ENCODE assay signal across 30 mouse cellular contexts in the genomic region with DNA sequence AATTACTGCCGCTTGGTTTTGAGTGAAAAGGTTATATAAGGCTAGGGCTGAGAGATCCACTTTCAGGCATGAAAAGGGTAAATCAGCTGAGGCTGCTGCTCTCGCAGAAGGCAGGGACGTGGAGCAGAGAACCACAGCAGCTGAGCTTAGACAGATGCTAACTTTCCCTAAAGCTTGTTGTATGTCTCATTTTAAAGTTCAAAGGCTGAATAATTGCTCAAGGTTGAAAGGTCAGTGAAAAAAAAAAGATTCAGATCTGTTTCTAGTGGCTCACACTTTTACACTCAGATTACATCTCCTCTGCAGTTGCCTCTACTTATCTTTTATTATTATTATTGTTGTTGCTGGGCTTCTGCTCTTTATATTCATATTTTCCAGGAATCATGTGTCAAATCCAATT. TPM values are rescaled to one million over a fixed set of nuclear protein-coding genes. Genes with fewer than 3 reads are reported as not detected.
A peak's percentile ranks its signal among the peaks of the same experiment; 100 is the strongest.
DNase-seq lines count a peak whose midpoint lies in the region; ATAC-seq and TF ChIP-seq lines count a peak whose summit lies in the region.
"Had no signal": no experiment of that assay in that cellular context is flagged by ENCODE, and none has a peak within 500 bp of the region (broad histone marks: within the 10 kb centered on the region; RNA-seq: fewer than 3 reads in every experiment).

No protein-coding gene starts in this region.

- peak overlapping the region; percentile 25 for H3K27ac ChIP-seq in liver, adult 2 months (replicated peaks; ENCODE audit: insufficient read depth, low read depth, low read length)
- H3K27ac ChIP-seq in liver, embryonic 11.5 days (ENCODE audit: low read depth, low read length) = no peak overlapping the region
- no peak overlapping the region for H3K27ac ChIP-seq in embryonic facial prominence, embryonic 10.5 days (replicated peaks)
- H3K27ac ChIP-seq in thymus, adult 2 months (ENCODE audit: control insufficient read depth, insufficient read depth, low read length) = no peak overlapping the region
- no peak overlapping the region for H3K27ac ChIP-seq in heart, embryonic 10.5 days
- H3K27ac ChIP-seq: embryonic facial prominence, embryonic 12.5 days; forebrain, embryonic 10.5 days; forebrain, embryonic 15.5 days; gastrocnemius, adult 2 months; heart, embryonic 15.5 days; hindbrain, embryonic 12.5 days; hindbrain, postnatal 0 days; liver, embryonic 12.5 days; midbrain, embryonic 13.5 days; neural tube, embryonic 13.5 days had no signal

- TF ChIP-seq CTCF in liver, adult 2 months (IDR thresholded peaks at IDR 0.05; ENCODE audit: low read depth, low read length) = no peak
- no peak for TF ChIP-seq CTCF in thymus, adult 2 months (IDR thresholded peaks at IDR 0.05; ENCODE audit: borderline replicate concordance, control insufficient read depth, extremely low read depth, insufficient read depth, low read length, poor library complexity)

- no peak overlapping the region for H3K4me3 ChIP-seq in liver, adult 2 months (ENCODE audit: insufficient read depth, low read depth, low read length)
- H3K4me3 ChIP-seq in liver, embryonic 11.5 days (ENCODE audit: low read depth, low read length) = no peak overlapping the region
- H3K4me3 ChIP-seq in embryonic facial prominence, embryonic 10.5 days = no peak overlapping the region
- H3K4me3 ChIP-seq in thymus, adult 2 months (ENCODE audit: control insufficient read depth, insufficient read depth, low read length) = no peak overlapping the region
- H3K4me3 ChIP-seq in heart, embryonic 10.5 days = no peak overlapping the region
- H3K4me3 ChIP-seq: embryonic facial prominence, embryonic 12.5 days; forebrain, embryonic 10.5 days; forebrain, embryonic 15.5 days; gastrocnemius, adult 2 months; heart, embryonic 15.5 days; hindbrain, embryonic 12.5 days; liver, embryonic 12.5 days; megakaryocyte, embryonic 14.5 days; midbrain, embryonic 13.5 days; neural tube, embryonic 13.5 days had no signal

- H3K36me3 ChIP-seq in liver, adult 2 months (ENCODE audit: control insufficient read depth, insufficient read depth, low read length) = peaks cover 32% of the 10 kb centered on the region
- no peaks in the 10 kb centered on the region for H3K36me3 ChIP-seq in liver, embryonic 11.5 days (ENCODE audit: control insufficient read depth, insufficient read depth, low read length)
- H3K36me3 ChIP-seq in embryonic facial prominence, embryonic 10.5 days (replicated peaks) = no peaks in the 10 kb centered on the region
- H3K36me3 ChIP-seq in thymus, adult 2 months (ENCODE audit: control insufficient read depth, insufficient read depth, low read length) = peaks cover 3% of the 10 kb centered on the region; the same call in 1 of the 2 replicates
- no peaks in the 10 kb centered on the region for H3K36me3 ChIP-seq in heart, embryonic 10.5 days
- H3K36me3 ChIP-seq: embryonic facial prominence, embryonic 12.5 days; forebrain, embryonic 10.5 days; forebrain, embryonic 15.5 days; heart, embryonic 15.5 days; hindbrain, embryonic 12.5 days; liver, embryonic 12.5 days; midbrain, embryonic 13.5 days; neural tube, embryonic 13.5 days had no signal

- H3K9me3 ChIP-seq in liver, embryonic 11.5 days (ENCODE audit: control insufficient read depth, low read length) = no peaks in the 10 kb centered on the region
- H3K9me3 ChIP-seq in embryonic facial prominence, embryonic 10.5 days = no peaks in the 10 kb centered on the region
- H3K9me3 ChIP-seq in heart, embryonic 10.5 days = no peaks in the 10 kb centered on the region
- H3K9me3 ChIP-seq: embryonic facial prominence, embryonic 12.5 days; forebrain, embryonic 10.5 days; forebrain, embryonic 15.5 days; heart, embryonic 15.5 days; hindbrain, embryonic 12.5 days; liver, embryonic 12.5 days; megakaryocyte, embryonic 14.5 days; midbrain, embryonic 13.5 days; neural tube, embryonic 13.5 days had no signal

- WGBS in liver, adult 2 months = 37% methylated on average over 3 of the region's 3 CpGs
- WGBS in liver, embryonic 11.5 days = 65% methylated on average over 3 of the region's 3 CpGs
- 23% methylated on average over 3 of the region's 3 CpGs for WGBS in embryonic facial prominence, embryonic 10.5 days
- 76% methylated on average over 3 of the region's 3 CpGs for WGBS in thymus, adult 2 months
- WGBS in heart, embryonic 10.5 days = 60% methylated on average over 3 of the region's 3 CpGs

- peak; percentile 72 for DNase-seq in liver, adult 2 months (ENCODE audit: extremely low read depth, low read depth, low spot score)
- no peak for DNase-seq in liver, embryonic 11.5 days (ENCODE audit: low spot score)
- peak; percentile 30 for DNase-seq in embryonic facial prominence, embryonic 10.5 days (ENCODE audit: low spot score)
- DNase-seq in mesoderm, embryonic 11.5 days (ENCODE audit: low read depth, low spot score) = peak; percentile 18
- no peak for DNase-seq in thymus, adult 2 months
- DNase-seq in heart, embryonic 10.5 days (ENCODE audit: low spot score) = no peak
- DNase-seq: adrenal gland, postnatal 25 days; B cell, adult 2 months; cerebellum, adult 8-10 months; cerebellum, postnatal 25 days; gastrocnemius, adult 2 months; heart, postnatal 36 days; kidney, postnatal 25 days; left cerebral cortex, postnatal 4 days; liver, postnatal 0 days; lung, postnatal 36 days had no signal

- H3K4me1 ChIP-seq in liver, adult 2 months (ENCODE audit: control insufficient read depth, insufficient read depth, low read length) = peaks cover 16% of the 10 kb centered on the region; the same call in 1 of the 2 replicates
- H3K4me1 ChIP-seq in liver, embryonic 11.5 days (replicated peaks; ENCODE audit: control insufficient read depth, insufficient read depth, low read length) = no peaks in the 10 kb centered on the region
- H3K4me1 ChIP-seq in embryonic facial prominence, embryonic 10.5 days = peaks cover 35% of the 10 kb centered on the region
- peaks cover 2% of the 10 kb centered on the region; the same call in 1 of the 2 replicates for H3K4me1 ChIP-seq in thymus, adult 2 months (replicated peaks; ENCODE audit: control insufficient read depth, insufficient read depth, low read length)
- H3K4me1 ChIP-seq in heart, embryonic 10.5 days = peaks cover 4% of the 10 kb centered on the region; the same call in 1 of the 2 replicates
- H3K4me1 ChIP-seq: forebrain, embryonic 15.5 days; heart, embryonic 15.5 days; hindbrain, embryonic 12.5 days; liver, embryonic 12.5 days; megakaryocyte, embryonic 14.5 days; midbrain, embryonic 13.5 days; neural tube, embryonic 13.5 days had no signal

- no peak for ATAC-seq in liver, embryonic 11.5 days (replicated peaks; ENCODE audit: low FRiP score)
- peak; percentile 30 for ATAC-seq in activated CD4-positive, CD25-positive, alpha-beta regulatory T cell, adult 4 months
- no peak for ATAC-seq in megakaryocyte, adult 5-6 weeks (ENCODE audit: poor library complexity, severe bottlenecking)
- ATAC-seq: forebrain, embryonic 15.5 days; hindbrain, postnatal 0 days; intestine, postnatal 0 days; liver, embryonic 12.5 days; liver, postnatal 0 days; midbrain, embryonic 13.5 days had no signal

- no peak overlapping the region for H3K4me2 ChIP-seq in liver, embryonic 11.5 days
- H3K4me2 ChIP-seq: embryonic facial prominence, embryonic 12.5 days; forebrain, embryonic 15.5 days; heart, embryonic 15.5 days; hindbrain, embryonic 12.5 days; liver, embryonic 12.5 days; midbrain, embryonic 13.5 days; neural tube, embryonic 13.5 days had no signal

- no peak overlapping the region for H3K9ac ChIP-seq in liver, adult 2 months (ENCODE audit: low read depth, low read length)
- H3K9ac ChIP-seq in liver, embryonic 11.5 days (ENCODE audit: low read depth, low read length) = no peak overlapping the region
- H3K9ac ChIP-seq: embryonic facial prominence, embryonic 12.5 days; forebrain, embryonic 15.5 days; heart, embryonic 15.5 days; hindbrain, embryonic 12.5 days; liver, embryonic 12.5 days; liver, postnatal 0 days; midbrain, embryonic 13.5 days; neural tube, embryonic 13.5 days had no signal

- TF ChIP-seq POLR2A in liver, adult 2 months (IDR thresholded peaks at IDR 0.05; ENCODE audit: extremely low read depth, insufficient read depth, low read length) = no peak
- TF ChIP-seq POLR2A in thymus, adult 2 months (IDR thresholded peaks at IDR 0.05; ENCODE audit: control insufficient read depth, extremely low read depth, insufficient read depth, low read length, poor library complexity) = no peak

- no peaks in the 10 kb centered on the region for H3K27me3 ChIP-seq in liver, adult 2 months (ENCODE audit: control insufficient read depth, insufficient read depth, low read length)
- H3K27me3 ChIP-seq in liver, embryonic 11.5 days (replicated peaks; ENCODE audit: control insufficient read depth, insufficient read depth, low read length) = no peaks in the 10 kb centered on the region
- no peaks in the 10 kb centered on the region for H3K27me3 ChIP-seq in embryonic facial prominence, embryonic 10.5 days (replicated peaks; ENCODE audit: low read depth, poor library complexity, severe bottlenecking)
- no peaks in the 10 kb centered on the region for H3K27me3 ChIP-seq in thymus, adult 2 months (ENCODE audit: control insufficient read depth, insufficient read depth, low read length)
- no peaks in the 10 kb centered on the region for H3K27me3 ChIP-seq in heart, embryonic 10.5 days (ENCODE audit: insufficient read depth, poor library complexity, severe bottlenecking)
- H3K27me3 ChIP-seq: embryonic facial prominence, embryonic 12.5 days; forebrain, embryonic 15.5 days; heart, embryonic 15.5 days; hindbrain, embryonic 12.5 days; liver, embryonic 12.5 days; megakaryocyte, embryonic 14.5 days; midbrain, embryonic 13.5 days; neural tube, embryonic 13.5 days had no signal

- no peaks in the 10 kb centered on the region for H3K79me2 ChIP-seq in liver, adult 2 months (ENCODE audit: control insufficient read depth, insufficient read depth, low read length)

RNA-seq across cellular contexts. Expression of a gene that starts 18.0 kb away (rescaled TPM):
- 1.7 and 2.0 TPM in 2 replicates for total RNA-seq in liver, adult 2 months (2014; rRNA removed)
- polyA plus RNA-seq in liver, adult 2 months (2012; rRNA removed) = 1.6 and 2.4 TPM in 2 replicates
- 0.15 and 0.48 TPM in 2 replicates for polyA plus RNA-seq in liver, embryonic 11.5 days (2014; fragmentation: Nextera tagmentation; extraction: Ambion mirVana)
- 10 to 100 TPM; 17.1 to 18.9 TPM for polyA plus RNA-seq in activated CD4-positive, CD25-positive, alpha-beta regulatory T cell, adult 4 months (2017; shearing (Covaris generic))
- 0.31 and 0.66 TPM in 2 replicates for polyA plus RNA-seq in embryonic facial prominence, embryonic 10.5 days (2016; fragmentation: Nextera tagmentation; extraction: Ambion mirVana)
- 27.2 and 27.8 TPM in 2 replicates for polyA plus RNA-seq in thymus, adult 2 months (2012; rRNA removed)
- total RNA-seq in megakaryocyte, adult 5-6 weeks (2015) = 2.2 and 3.4 TPM in 2 replicates
- total RNA-seq in megakaryocyte, adult 5-6 weeks (2017) = 2.5 and 6.5 TPM in 2 replicates
- 1.7 and 2.4 TPM in 2 replicates for polyA plus RNA-seq in heart, embryonic 10.5 days (2016; fragmentation: Nextera tagmentation; extraction: Ambion mirVana)

RNA-seq across cellular contexts. Expression of a gene that starts 24.0 kb away (rescaled TPM):
- total RNA-seq in liver, adult 2 months (2014; rRNA removed) = 0.65 and 0.67 TPM in 2 replicates
- polyA plus RNA-seq in liver, adult 2 months (2012; rRNA removed) = 0.21 and 0.88 TPM in 2 replicates
- polyA plus RNA-seq in liver, embryonic 11.5 days (2014; fragmentation: Nextera tagmentation; extraction: Ambion mirVana) = 8.5 and 9.2 TPM in 2 replicates
- 100 to 1,000 TPM; 269 to 282 TPM for polyA plus RNA-seq in activated CD4-positive, CD25-positive, alpha-beta regulatory T cell, adult 4 months (2017; shearing (Covaris generic))
- 0.71 and 0.88 TPM in 2 replicates for polyA plus RNA-seq in embryonic facial prominence, embryonic 10.5 days (2016; fragmentation: Nextera tagmentation; extraction: Ambion mirVana)
- 128 and 142 TPM in 2 replicates for polyA plus RNA-seq in thymus, adult 2 months (2012; rRNA removed)
- 86.6 and 94.4 TPM in 2 replicates for total RNA-seq in megakaryocyte, adult 5-6 weeks (2015)
- total RNA-seq in megakaryocyte, adult 5-6 weeks (2017) = 141 and 142 TPM in 2 replicates
- 1.6 and 1.9 TPM in 2 replicates for polyA plus RNA-seq in heart, embryonic 10.5 days (2016; fragmentation: Nextera tagmentation; extraction: Ambion mirVana)

RNA-seq across cellular contexts. Expression of a gene that starts 38.3 kb away (rescaled TPM):
- 807 and 1,077 TPM in 2 replicates for total RNA-seq in liver, adult 2 months (2014; rRNA removed)
- polyA plus RNA-seq in liver, adult 2 months (2012; rRNA removed) = 826 and 1,028 TPM in 2 replicates
- polyA plus RNA-seq in liver, embryonic 11.5 days (2014; fragmentation: Nextera tagmentation; extraction: Ambion mirVana) = 1.1 and 1.8 TPM in 2 replicates
- 100 to 1,000 TPM; 194 to 217 TPM for polyA plus RNA-seq in activated CD4-positive, CD25-positive, alpha-beta regulatory T cell, adult 4 months (2017; shearing (Covaris generic))
- polyA plus RNA-seq in embryonic facial prominence, embryonic 10.5 days (2016; fragmentation: Nextera tagmentation; extraction: Ambion mirVana) = 0.41 TPM in 1 of 2 replicates, not detected in the other
- polyA plus RNA-seq in thymus, adult 2 months (2012; rRNA removed) = 43.1 and 59.6 TPM in 2 replicates
- total RNA-seq in megakaryocyte, adult 5-6 weeks (2015) = 77.6 and 78.5 TPM in 2 replicates
- total RNA-seq in megakaryocyte, adult 5-6 weeks (2017) = 36.9 and 44.9 TPM in 2 replicates
- 1.0 and 2.2 TPM in 2 replicates for polyA plus RNA-seq in heart, embryonic 10.5 days (2016; fragmentation: Nextera tagmentation; extraction: Ambion mirVana)
- total RNA-seq: MEL had no signal
- polyA plus RNA-seq: midbrain, embryonic 13.5 days; neural tube, embryonic 13.5 days had no signal

RNA-seq across cellular contexts. Expression of a gene that starts 47.5 kb away (rescaled TPM):
- 78.0 and 106 TPM in 2 replicates for total RNA-seq in liver, adult 2 months (2014; rRNA removed)
- polyA plus RNA-seq in liver, adult 2 months (2012; rRNA removed) = 179 and 444 TPM in 2 replicates
- polyA plus RNA-seq in liver, embryonic 11.5 days (2014; fragmentation: Nextera tagmentation; extraction: Ambion mirVana) = 33.2 and 33.3 TPM in 2 replicates
- polyA plus RNA-seq in activated CD4-positive, CD25-positive, alpha-beta regulatory T cell, adult 4 months (2017; shearing (Covaris generic)) = under 1 TPM; 0.61 to 0.78 TPM
- polyA plus RNA-seq in embryonic facial prominence, embryonic 10.5 days (2016; fragmentation: Nextera tagmentation; extraction: Ambion mirVana) = 7.0 and 7.7 TPM in 2 replicates
- polyA plus RNA-seq in thymus, adult 2 months (2012; rRNA removed) = 51.0 and 61.6 TPM in 2 replicates
- total RNA-seq in megakaryocyte, adult 5-6 weeks (2015) = 31.0 and 35.4 TPM in 2 replicates
- 40.3 and 46.3 TPM in 2 replicates for total RNA-seq in megakaryocyte, adult 5-6 weeks (2017)
- 36.1 and 44.0 TPM in 2 replicates for polyA plus RNA-seq in heart, embryonic 10.5 days (2016; fragmentation: Nextera tagmentation; extraction: Ambion mirVana)
- total RNA-seq: MEL had no signal

RNA-seq across cellular contexts. Expression of a gene that starts 57.7 kb away (rescaled TPM):
- total RNA-seq in liver, adult 2 months (2014; rRNA removed) = 8.1 and 8.7 TPM in 2 replicates
- polyA plus RNA-seq in liver, adult 2 months (2012; rRNA removed) = 2.7 and 3.5 TPM in 2 replicates
- polyA plus RNA-seq in liver, embryonic 11.5 days (2014; fragmentation: Nextera tagmentation; extraction: Ambion mirVana) = 11.1 and 12.8 TPM in 2 replicates
- polyA plus RNA-seq in activated CD4-positive, CD25-positive, alpha-beta regulatory T cell, adult 4 months (2017; shearing (Covaris generic)) = 10 to 100 TPM in 1 of 2 experiments, 1 to 10 TPM in 1; 9.8 to 16.4 TPM
- polyA plus RNA-seq in embryonic facial prominence, embryonic 10.5 days (2016; fragmentation: Nextera tagmentation; extraction: Ambion mirVana) = 16.4 and 18.0 TPM in 2 replicates
- polyA plus RNA-seq in thymus, adult 2 months (2012; rRNA removed) = 6.8 and 7.2 TPM in 2 replicates
- 4.4 and 4.6 TPM in 2 replicates for total RNA-seq in megakaryocyte, adult 5-6 weeks (2015)
- total RNA-seq in megakaryocyte, adult 5-6 weeks (2017) = 4.6 and 5.2 TPM in 2 replicates
- 15.3 and 16.5 TPM in 2 replicates for polyA plus RNA-seq in heart, embryonic 10.5 days (2016; fragmentation: Nextera tagmentation; extraction: Ambion mirVana)

Comparison
In these comparisons a context has a peak if more than half of its experiments do, and no peak if none do; other contexts are left out.
1. DNase-seq: peak in liver, adult 2 months (single experiment), embryonic facial prominence, embryonic 10.5 days (single experiment) and mesoderm, embryonic 11.5 days (single experiment); none in liver, embryonic 11.5 days (single experiment), thymus, adult 2 months (single experiment) and heart, embryonic 10.5 days (single experiment).
2. RNA of a gene that starts 38.3 kb away (polyA plus RNA-seq): 826 to 1,028 TPM in liver, adult 2 months, 194 to 217 TPM in activated CD4-positive, CD25-positive, alpha-beta regulatory T cell, adult 4 months and 43.1 to 59.6 TPM in thymus, adult 2 months; 1.1 to 1.8 TPM in liver, embryonic 11.5 days, 1.0 to 2.2 TPM in heart, embryonic 10.5 days and 0.41 TPM in embryonic facial prominence, embryonic 10.5 days; every median in the first group is over 10 times any median in the second.
3. RNA of a gene that starts 24.0 kb away (polyA plus RNA-seq): 269 to 282 TPM in activated CD4-positive, CD25-positive, alpha-beta regulatory T cell, adult 4 months and 128 to 142 TPM in thymus, adult 2 months; 8.5 to 9.2 TPM in liver, embryonic 11.5 days, 1.6 to 1.9 TPM in heart, embryonic 10.5 days, 0.21 to 0.88 TPM in liver, adult 2 months and 0.71 to 0.88 TPM in embryonic facial prominence, embryonic 10.5 days; every median in the first group is over 10 times any median in the second.